Mouse (Mus musculus) kidney, adult 10 weeks (tissue): ENCODE data around the gene Cdkn2a. TPM values are rescaled to one million over a fixed set of nuclear protein-coding genes. Genes with fewer than 3 reads are reported as not detected.

Experiments
- polyA plus RNA-seq: library from polyadenylated mRNA; stranded (reverse); fragments of 350-450 nt; fragmentation: Illumina TruSeq; extraction: RNeasy Lipid Tissue Mini Kit (QIAGEN cat#74804); gene quantifications from one replicate; pipeline ENCODE4 v1.2.3, GENCODE M21; 2014; ENCODE audit warnings: low read depth, low replicate concordance

Gene Cdkn2a
- not detected for polyA plus RNA-seq

GRCm38 (mm10) chr4:89294486-89295440, at the start of gene Cdkn2a:
TSS of gene Cdkn2a (minus strand) at chr4:89294653.

GRCm38 (mm10) chr4:89310491-89311254, 16.2 kb upstream of the Cdkn2a start, which contains the start of gene Cdkn2b:
TSS of gene Cdkn2b (minus strand) at chr4:89311039.

Other genes with a start within 250 kb of the Cdkn2a start
- 52.0 TPM for gene Mtap, start 157.5 kb downstream of the Cdkn2a start, polyA plus RNA-seq
- gene Cdkn2b, start 16.4 kb upstream of the Cdkn2a start, polyA plus RNA-seq, result 5.2 TPM